Mouse (Mus musculus) bone marrow macrophage, adult 2 months (primary cell): ENCODE results near the gene Slc13a2. TPM values are rescaled to one million over a fixed set of nuclear protein-coding genes. Genes with fewer than 3 reads are reported as not detected.

Source experiments
- H3K27ac ChIP-seq: 2 replicates; pipeline ENCODE4 v1.5.1; 2012; ENCODE audit warnings: low read depth, low read length; ENCODE audit not compliant: insufficient read depth
- H3K4me1 ChIP-seq: 2 replicates; pipeline ENCODE4 v1.6.1; 2012; ENCODE audit warnings: low read length; ENCODE audit not compliant: control insufficient read depth, insufficient read depth
- H3K4me3 ChIP-seq: 2 replicates; pipeline ENCODE4 v1.5.1; 2012; ENCODE audit warnings: mild to moderate bottlenecking, low read length, moderate library complexity; ENCODE audit not compliant: insufficient read depth
- CTCF ChIP-seq: IDR thresholded peaks from 2 replicates; pipeline ENCODE4 v1.5.1; 2012; ENCODE audit warnings: low read depth, mild to moderate bottlenecking, low read length, moderate library complexity
- POLR2A ChIP-seq: IDR thresholded peaks from 2 replicates; pipeline ENCODE4 v1.6.1; 2012; ENCODE audit warnings: mild to moderate bottlenecking, low read depth, low read length, borderline replicate concordance
- polyA plus RNA-seq: library from polyadenylated mRNA; stranded (reverse); fragments of >200 nt; gene quantifications from 2 replicates; pipeline ENCODE4 v1.2.4, GENCODE M21; 2012; ENCODE audit not compliant: missing spikeins, insufficient read depth, insufficient read length

Slc13a2 gene
- polyA plus RNA-seq, 1 experiment = 1.2 TPM

- peaks cover 16% of the 10 kb centered on the region for H3K4me1 ChIP-seq
- no peak overlapping the region for H3K27ac ChIP-seq
- no peak overlapping the region for H3K4me3 ChIP-seq
- no peak for TF ChIP-seq POLR2A
- TF ChIP-seq CTCF = peak; percentile 73
Measured at GRCm38 (mm10) chr11:78397397-78397796, 24.6 kb downstream of the Slc13a2 start.

DNA sequence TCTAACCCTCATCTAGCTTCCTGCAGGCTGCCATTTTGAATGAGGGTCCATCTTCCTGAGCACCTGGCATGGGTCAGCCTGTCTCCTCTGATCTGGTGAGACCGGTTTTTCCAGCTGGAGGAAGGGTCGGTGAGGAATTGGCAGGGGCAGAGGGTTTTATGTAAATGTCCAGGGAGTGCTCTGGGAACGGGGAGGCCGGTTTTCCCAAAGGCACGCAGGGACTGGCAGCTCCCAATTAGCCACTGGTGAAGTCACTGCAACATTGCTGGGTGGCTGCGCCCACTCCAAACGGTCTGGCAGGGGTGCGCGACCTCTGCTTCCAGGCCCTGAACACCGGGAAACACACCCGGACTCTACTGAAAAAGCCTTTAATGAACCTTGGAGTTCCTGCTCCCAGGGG lies 25.1 kb downstream of the Slc13a2 start:
- H3K27ac ChIP-seq = no peak overlapping the region

GRCm38 (mm10) chr11:78392728-78393127 lies 29.3 kb downstream of the Slc13a2 start:
- TF ChIP-seq POLR2A (no peak), CTCF (no peak)
- H3K4me3 ChIP-seq = no peak overlapping the region
- H3K27ac ChIP-seq = no peak overlapping the region
- H3K4me1 ChIP-seq = no peaks in the 10 kb centered on the region

More for the DNA sequence above, 25.1 kb downstream of the Slc13a2 start:
- H3K4me3 ChIP-seq = no peak overlapping the region
- peaks cover 16% of the 10 kb centered on the region for H3K4me1 ChIP-seq
- no peak for TF ChIP-seq POLR2A
- TF ChIP-seq CTCF = no peak

- Histone ChIP-seq H3K4me3 (no peak within 1 kb of the TSS), H3K4me1 (peaks cover 13% of the 10 kb centered on the region), H3K27ac (no peak within 1 kb of the TSS)
- TF ChIP-seq POLR2A (no peak), CTCF (no peak)
Measured at GRCm38 (mm10) chr11:78386508-78387043, 35.4 kb downstream of the Slc13a2 start, which contains the start of gene Foxn1. Gene Foxn1, minus strand, starts transcription at chr11:78386558.

GRCm38 (mm10) chr11:78385776-78386175 lies 36.2 kb downstream of the Slc13a2 start:
- no peak for TF ChIP-seq CTCF
- TF ChIP-seq POLR2A = no peak

GRCm38 (mm10) chr11:78382701-78383100 lies 39.3 kb downstream of the Slc13a2 start:
- no peak overlapping the region for H3K4me3 ChIP-seq
- peaks cover 18% of the 10 kb centered on the region for H3K4me1 ChIP-seq
- no peak overlapping the region for H3K27ac ChIP-seq
- no peak for TF ChIP-seq POLR2A
- no peak for TF ChIP-seq CTCF

More at GRCm38 (mm10) chr11:78385776-78386175, 36.2 kb downstream of the Slc13a2 start:
- H3K4me1 ChIP-seq = peaks cover 18% of the 10 kb centered on the region
- no peak overlapping the region for H3K27ac ChIP-seq
- H3K4me3 ChIP-seq = no peak overlapping the region

DNA sequence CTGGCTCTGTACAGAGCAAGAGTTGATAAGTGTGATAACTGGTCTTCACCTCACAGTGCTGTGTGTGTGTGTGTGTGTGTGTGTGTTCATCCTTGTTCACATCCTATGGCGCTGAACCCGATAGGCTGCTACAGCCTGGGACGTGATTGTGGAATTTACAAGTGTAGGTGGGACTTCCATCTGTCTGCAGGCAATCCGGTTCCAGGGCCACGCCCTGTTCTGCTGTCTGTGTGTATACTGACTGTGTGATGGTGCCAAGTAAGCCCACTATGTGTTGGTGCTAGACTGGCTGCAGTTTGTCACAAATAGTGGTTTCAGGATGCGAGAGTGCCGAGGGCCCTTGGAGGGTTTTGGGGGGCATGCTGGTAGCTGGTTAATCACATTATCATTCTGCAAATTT lies 39.7 kb downstream of the Slc13a2 start:
- TF ChIP-seq POLR2A (no peak), CTCF (no peak)
- H3K4me3 ChIP-seq = no peak overlapping the region
- peaks cover 18% of the 10 kb centered on the region for H3K4me1 ChIP-seq
- H3K27ac ChIP-seq = no peak overlapping the region

GRCm38 (mm10) chr11:78380996-78381395 lies 41.0 kb downstream of the Slc13a2 start:
- no peak overlapping the region for H3K27ac ChIP-seq
- no peak for TF ChIP-seq POLR2A
- no peak overlapping the region for H3K4me3 ChIP-seq
- peaks cover 20% of the 10 kb centered on the region for H3K4me1 ChIP-seq

- H3K4me1 ChIP-seq = peaks cover 26% of the 10 kb centered on the region
- H3K4me3 ChIP-seq = no peak overlapping the region
- H3K27ac ChIP-seq = no peak overlapping the region
- TF ChIP-seq CTCF (no peak), POLR2A (no peak)
Measured at GRCm38 (mm10) chr11:78380351-78380750, 41.7 kb downstream of the Slc13a2 start.

GRCm38 (mm10) chr11:78377549-78378159 lies 44.4 kb downstream of the Slc13a2 start:
- no peak overlapping the region for H3K4me3 ChIP-seq
- no peak overlapping the region for H3K27ac ChIP-seq
- peaks cover 26% of the 10 kb centered on the region for H3K4me1 ChIP-seq
- TF ChIP-seq CTCF = no peak
- TF ChIP-seq POLR2A = no peak
